Mouse (Mus musculus) ES-E14 (cell line): Measurements from ENCODE around the gene Cnpy1.

Experiments used
- MAFK ChIP-seq: IDR thresholded peaks from 2 replicates; pipeline ENCODE4 v1.6.1; 2014; ENCODE audit warnings: mild to moderate bottlenecking, low read depth, low read length, inconsistent platforms; ENCODE audit not compliant: insufficient read depth
- ZNF384 ChIP-seq: IDR thresholded peaks from 2 replicates; pipeline ENCODE4 v1.6.1; 2012; ENCODE audit warnings: low read depth, low read length, inconsistent platforms

GRCm38 (mm10) chr5:28167611-28168252 lies 77.9 kb downstream of the Cnpy1 start:
- TF ChIP-seq MAFK (no peak), ZNF384 (no peak)
